Mouse (Mus musculus): ENCODE data around the gene Cblb.

GRCm38 (mm10) chr16:52034356-52034755 lies 3.3 kb downstream of the Cblb start:
- no peak for TF ChIP-seq POLR2A (IDR thresholded peaks at IDR 0.05; ENCODE audit: low read depth, low read length)
- TF ChIP-seq CTCF (IDR thresholded peaks at IDR 0.05; ENCODE audit: borderline replicate concordance, insufficient read depth, low read length): no peak
